Mouse (Mus musculus): ENCODE data around the gene Fadd.

Fadd gene

GRCm38 (mm10) chr7:144582284-144582980 is at the start of gene Fadd:
TSS of gene Fadd (minus strand) at chr7:144582463.
- peak; percentile 97 for DNase-seq

DNA sequence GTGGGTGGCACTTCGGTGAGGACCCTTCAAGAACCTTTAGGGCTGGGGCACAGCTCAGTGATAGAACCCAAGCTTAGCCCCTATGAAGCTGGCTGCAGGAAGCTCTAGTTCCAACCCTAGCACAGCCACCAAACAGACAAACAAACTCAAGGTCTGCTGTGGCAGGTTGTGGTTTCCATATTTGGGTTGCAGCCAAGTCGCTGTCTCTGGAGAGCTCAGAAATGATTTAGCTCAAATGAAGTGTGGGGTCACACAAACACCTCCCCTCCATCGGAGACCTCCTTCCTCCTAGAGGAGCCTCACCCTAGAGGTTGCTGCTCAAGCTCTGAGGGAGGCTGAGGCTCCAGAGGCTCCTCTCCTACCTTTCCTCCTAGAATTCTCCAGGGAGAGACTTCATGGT is 48.4 kb upstream of the Fadd start:
- DNase-seq: no peak

- no peak for DNase-seq
Measured at GRCm38 (mm10) chr7:144628334-144628915, 46.2 kb upstream of the Fadd start.

DNA sequence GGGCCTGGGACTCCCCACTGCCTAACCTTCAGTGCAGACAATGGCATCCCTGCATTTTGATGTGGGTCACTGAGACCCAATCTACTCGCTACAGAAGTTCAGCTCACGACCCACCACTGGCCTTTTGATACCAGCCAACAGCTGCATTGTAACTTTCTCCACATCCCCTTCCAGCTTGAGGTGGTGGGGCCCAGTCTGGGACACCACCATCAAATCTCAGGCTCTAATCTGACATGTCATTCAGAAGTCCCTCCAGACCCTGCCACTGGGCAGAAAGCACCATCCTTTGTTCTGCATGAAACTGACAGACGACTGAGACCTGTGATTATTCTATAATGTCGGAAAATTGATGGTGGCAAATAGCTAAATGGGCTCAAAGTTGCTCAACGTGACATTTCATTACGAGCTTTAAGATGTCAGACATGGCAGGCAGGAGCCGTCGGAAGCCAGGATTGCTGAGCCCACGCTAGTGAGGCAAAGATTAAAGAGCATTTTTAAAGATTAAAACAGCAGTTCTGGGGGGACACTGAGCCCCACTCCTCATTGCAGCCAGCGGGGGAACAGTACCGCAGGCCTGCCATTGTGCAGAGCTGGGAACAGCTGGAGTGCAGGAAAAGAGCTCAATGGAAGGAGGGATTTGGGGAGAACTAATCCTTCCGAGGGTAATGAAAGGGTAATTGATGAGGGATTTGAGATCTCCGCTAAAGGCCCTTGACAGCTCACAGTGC is 45.5 kb upstream of the Fadd start:
- no peak for DNase-seq

DNA sequence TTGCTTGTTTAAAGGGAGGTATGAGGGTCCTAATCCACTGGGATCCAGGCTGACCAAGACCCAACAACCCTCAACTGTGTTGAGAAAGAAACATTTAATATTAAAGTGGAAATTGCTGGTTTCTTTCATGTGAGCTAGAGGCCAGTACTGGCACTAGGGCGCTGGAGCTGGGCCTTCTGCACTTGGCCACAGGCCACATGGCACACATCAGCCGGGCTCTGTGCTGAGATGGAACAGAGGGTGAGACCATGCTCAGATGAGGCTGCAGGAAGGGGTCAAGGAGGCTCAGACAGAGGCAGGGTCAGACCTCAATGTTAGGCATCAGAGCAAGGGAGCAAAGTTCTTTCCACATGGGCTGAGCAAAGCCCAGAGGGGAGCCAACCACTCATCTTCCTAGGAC is 43.8 kb upstream of the Fadd start:
- DNase-seq: no peak

DNA sequence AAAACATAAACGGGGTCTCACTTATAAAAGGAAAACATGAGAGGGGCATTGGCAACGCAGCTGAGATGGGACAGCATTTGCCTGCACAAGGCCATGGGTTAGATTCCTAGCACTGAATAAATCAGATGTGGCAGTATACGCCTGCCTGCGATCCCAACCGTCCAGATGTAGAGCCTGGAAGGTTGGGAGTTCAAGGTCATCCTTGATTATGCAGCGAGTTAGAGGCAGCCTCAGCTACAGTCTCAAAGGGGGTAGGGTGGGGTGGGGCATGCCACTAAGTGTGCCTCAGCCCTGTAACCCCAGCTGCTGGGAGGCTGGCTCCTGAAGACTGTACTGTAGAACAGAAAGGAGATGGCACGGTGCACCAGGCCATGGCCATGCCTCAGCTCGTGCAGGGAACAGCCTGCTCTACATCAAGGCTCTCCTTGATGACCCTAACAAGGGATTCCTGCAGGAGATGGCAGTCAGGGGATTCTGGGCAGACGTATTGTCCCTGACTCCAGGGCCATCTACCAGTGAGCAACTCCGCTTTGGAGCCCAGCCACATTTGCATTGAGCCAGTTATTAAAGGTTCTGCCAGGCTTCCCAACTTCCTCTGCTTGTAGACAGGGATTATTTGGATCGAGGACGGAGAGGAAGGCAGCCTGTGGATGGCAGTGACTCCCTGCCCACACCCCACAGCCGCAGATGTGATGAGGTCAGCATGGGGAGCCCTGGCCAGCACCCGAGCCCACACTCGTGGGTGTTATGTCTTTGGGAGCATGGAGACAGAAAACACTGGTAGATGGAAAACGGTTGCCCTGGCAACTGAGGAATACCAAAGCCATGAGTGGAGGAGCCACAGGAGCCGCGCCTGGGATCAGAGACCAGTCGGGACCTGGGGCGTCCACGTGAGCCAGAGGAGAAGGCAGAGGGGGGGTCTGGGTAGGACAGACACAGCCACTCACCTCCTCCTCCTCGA is 38.7 kb upstream of the Fadd start:
- DNase-seq: no peak

DNA sequence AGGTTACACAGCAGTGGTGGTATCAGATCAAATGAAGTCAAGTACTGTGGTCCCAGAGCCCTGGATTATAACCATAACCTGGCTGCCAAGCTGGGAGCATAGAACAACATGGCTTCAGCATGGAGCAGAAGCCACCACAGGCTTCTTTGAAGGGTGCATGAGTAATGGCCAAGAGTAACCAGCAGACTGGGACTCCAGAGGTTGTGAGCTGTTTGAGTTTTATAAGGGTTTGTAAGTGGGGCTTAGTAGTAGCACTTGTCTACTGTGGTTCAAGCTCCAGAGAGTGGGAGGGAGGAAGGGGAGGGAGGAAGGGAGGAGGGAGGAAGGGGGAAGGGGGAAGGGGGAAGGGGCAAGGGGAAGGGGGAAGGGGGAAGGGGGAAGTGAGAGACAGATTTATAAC is 38.1 kb upstream of the Fadd start:
- DNase-seq: no peak

DNA sequence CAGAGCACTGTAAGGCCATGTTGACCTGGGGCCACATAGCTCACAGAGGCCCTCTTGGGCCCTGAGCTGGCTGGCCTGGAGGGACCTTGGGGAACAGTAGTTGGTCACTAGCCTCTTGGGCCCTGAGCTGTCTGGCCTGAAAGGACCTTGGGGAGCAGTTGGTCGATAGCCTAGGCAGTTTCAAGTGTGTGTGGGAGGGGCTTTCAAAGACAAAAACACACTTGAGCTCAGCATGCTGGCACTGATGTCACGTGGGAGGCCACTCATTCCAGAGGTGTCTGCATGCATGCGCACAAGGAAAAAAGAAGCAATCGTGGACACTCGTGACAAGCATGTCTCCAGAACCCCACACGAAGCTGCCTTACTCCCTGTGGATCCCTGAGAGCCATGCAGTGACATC is 33.1 kb upstream of the Fadd start:
- no peak for DNase-seq

- DNase-seq: no peak
Measured at GRCm38 (mm10) chr7:144612829-144613228, 30.6 kb upstream of the Fadd start.

DNA sequence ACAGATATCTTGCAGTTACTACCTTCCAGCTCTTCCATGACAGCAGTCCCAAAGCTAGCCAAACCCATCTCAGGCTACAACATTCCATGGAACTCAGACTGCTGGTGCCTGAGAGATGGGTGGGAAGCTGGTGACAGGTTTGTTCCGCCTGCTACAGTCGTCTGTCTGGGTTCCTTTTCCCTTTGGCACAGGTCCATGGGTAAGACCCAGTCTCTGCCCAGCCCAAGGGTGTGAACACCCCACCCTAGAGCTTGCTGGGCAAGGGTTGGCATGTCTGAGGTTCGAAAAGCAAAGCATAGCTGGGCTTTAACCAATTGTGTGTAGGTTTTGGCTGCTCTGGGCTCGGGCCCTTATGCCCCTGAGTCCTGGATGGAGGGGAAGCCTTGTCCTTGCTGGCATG is 30.1 kb upstream of the Fadd start:
- no peak for DNase-seq

DNA sequence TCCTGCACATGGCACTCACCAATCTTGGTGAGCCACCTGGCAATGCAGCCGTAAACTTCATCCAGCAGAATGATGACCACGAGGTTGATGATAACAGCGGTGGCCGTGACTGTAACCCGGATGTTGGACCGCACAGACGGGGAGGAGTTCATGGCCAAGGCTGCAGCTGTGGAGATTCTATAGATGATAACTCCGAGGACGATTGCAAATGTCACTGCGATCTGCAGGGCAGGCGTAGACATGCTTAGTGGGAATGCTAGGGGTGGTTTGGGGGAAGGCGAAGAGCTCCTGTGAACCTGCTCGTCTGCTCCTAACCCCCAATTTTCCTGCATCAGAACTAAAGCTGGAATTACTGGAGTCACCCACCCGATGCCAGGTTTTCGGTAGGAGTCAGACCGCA is 29.3 kb upstream of the Fadd start:
- DNase-seq: no peak

- no peak for DNase-seq
Measured at GRCm38 (mm10) chr7:144609568-144609967, 27.3 kb upstream of the Fadd start.

GRCm38 (mm10) chr7:144607862-144608261 is 25.6 kb upstream of the Fadd start:
- peak; percentile 26 for DNase-seq

GRCm38 (mm10) chr7:144604735-144605134 is 22.5 kb upstream of the Fadd start:
- DNase-seq: no peak

DNA sequence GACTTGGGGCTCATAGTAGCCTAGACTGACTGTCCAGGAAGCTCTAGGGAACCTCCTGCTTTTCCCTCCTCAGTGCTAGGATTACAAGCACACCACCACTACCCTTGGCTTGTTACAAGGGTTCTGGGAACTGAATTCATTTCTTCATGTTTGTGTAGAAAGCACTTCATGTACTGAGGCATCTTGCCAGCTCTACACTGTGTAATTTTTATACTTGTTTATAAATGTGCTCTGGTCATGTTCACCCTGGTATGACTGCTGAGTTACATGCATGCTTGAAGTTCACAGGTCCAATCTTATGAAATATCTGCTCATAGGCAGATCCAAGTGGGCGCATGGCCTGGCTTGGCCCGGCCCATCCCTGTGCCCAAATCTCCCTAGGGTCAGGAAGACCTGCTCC is 22.0 kb upstream of the Fadd start:
- DNase-seq: no peak

DNA sequence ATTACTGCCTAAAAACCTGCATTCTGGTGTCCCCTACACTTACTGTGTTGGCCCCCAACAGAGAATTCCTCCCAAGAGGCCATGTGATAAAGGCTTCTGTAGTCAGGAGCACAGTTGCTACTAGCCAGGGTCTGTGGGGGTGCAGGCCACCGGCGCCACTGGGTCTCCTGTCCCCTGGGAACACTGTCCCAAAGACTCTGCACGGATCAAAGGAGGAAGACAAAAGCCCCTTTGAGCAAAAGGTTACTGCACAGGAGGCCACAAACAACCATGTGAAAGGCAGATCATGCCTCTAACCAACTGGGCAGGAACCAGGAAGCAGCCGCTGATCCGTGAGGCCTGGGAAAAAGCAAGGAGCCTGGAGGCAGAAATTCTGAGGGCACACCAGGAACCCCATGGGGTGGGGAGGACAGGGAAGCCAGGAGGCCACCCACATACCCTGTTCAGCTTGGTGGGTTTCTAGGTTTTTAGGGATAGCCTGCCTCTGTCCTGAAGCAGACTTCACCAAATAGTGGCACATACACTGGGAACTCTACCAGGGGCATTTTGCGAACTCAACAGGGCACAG is 18.2 kb upstream of the Fadd start:
- no peak for DNase-seq

DNA sequence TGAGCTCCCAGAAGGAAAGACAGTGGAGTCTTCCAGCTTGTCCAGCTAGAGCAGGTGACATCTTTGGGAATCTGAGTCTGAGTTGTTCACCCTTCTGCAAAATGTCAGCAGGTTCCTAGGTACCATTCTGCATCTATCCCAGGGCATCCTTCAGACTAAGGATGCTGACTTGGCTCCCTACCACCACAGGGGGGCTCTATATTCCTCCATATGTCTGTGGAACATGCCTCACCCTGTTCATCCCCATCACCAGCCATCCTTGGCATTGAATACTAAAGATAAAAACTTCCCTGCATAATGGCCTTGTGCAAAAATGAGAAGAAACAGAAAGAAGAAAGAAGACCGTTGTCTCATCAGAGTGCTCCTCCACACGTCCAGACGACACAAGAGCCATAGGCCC is 7.2 kb upstream of the Fadd start:
- DNase-seq: no peak

DNA sequence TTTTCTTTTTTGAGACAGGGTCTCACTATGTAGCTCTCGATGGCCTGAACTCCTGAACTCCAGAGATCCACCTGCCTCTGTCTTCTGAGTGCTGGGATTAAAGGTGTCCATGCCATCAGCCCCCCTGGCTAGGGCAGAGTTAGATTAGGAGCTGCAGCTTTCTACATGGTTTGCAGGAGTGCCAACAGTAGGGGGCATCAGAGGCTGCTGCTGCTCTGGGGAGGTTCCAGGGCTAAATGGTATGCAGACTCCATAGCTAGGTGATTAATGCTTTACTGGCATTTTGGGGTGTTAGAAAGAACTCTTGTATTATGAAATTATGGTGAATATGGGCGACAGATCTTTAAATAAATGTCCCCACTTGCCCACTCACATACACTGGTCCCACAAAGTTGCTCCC is 5.0 kb upstream of the Fadd start:
- peak; percentile 71 for DNase-seq

DNA sequence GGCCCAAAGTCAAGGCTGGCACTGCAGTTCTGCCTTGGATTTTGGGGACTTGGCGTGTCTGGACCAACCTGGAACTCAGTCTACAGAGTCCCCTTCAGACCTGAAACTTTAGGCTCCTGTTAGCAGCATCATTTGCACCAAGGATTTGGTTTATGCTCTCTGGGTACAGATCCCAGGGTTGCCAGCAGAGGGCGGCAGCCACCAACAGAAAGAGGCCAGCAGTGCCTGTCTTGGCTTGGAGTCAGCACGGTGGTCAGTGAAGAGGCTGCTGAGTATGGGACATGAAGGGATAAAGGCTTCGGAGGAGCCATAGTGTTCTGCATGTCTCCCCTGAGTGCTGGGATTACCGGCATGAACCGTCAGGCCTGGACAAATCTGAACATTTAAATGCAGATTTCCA is 3.4 kb upstream of the Fadd start:
- peak; percentile 88 for DNase-seq

DNA sequence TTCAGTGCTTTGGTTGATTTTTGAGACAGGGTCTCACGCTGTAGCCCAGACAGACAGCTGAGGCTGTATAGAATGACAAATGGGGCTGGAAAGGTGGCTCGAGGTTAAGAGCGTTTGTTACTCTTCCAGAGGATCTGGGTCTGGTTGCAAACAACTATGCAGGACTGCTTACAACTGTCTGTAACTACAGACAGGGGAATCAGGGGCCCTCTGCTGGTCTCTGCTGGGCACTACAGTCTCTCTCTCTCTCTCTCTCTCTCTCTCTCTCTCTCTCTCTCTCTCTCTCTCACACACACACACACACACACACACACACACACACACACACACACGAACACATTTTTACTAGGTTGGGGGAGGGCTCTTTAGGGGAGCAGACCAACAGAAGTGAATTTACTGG is 1.4 kb upstream of the Fadd start:
- DNase-seq: peak; percentile 71

DNA sequence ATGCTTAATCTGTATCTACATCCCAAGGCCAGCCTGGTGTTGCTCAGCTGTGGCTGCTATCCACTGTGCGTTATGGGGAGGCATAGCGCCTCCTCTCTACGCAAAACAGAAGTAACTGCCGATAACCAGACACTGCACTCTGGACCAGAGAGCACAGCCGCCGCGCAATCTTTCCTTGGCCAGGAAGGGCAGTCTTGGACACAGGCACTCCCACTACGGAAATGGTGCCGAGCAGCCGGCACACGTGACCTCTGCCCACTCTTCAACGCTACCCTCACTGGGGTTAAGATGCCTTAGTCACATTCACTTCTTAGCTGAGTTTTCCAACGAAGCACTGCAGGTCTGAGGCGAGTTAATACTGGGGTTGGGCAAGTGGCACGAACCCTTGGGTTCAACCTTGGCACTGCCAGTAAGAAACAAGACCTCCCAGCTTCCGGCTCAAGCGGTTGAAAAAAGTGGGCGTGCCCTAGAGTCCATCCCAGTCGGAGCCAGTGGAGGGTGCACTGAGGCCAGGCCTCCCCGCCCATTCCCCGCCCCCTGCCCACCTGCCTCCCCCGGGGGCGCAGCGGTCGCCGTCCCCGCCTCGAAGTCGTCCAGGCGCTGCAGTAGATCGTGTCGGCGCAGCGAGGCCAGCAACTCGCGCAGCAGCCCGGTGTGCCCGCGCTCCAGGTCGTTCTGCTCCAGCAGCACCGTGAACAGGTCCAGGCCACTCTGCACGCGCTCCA is 542 bp downstream of the Fadd start:
- peak; percentile 90 for DNase-seq

GRCm38 (mm10) chr7:144577876-144578275 is 4.4 kb downstream of the Fadd start:
- no peak for DNase-seq

Measured in kidney, postnatal 10 days (tissue).